Mouse (Mus musculus): Measurements from ENCODE around the gene Fus. TPM values are rescaled to one million over a fixed set of nuclear protein-coding genes. Genes with fewer than 3 reads are reported as not detected.
A peak's percentile ranks its signal among the peaks of the same experiment; 100 is the strongest.

Gene Fus
- polyA plus RNA-seq, 1 experiment from 2014 or later: 372 TPM

DNA sequence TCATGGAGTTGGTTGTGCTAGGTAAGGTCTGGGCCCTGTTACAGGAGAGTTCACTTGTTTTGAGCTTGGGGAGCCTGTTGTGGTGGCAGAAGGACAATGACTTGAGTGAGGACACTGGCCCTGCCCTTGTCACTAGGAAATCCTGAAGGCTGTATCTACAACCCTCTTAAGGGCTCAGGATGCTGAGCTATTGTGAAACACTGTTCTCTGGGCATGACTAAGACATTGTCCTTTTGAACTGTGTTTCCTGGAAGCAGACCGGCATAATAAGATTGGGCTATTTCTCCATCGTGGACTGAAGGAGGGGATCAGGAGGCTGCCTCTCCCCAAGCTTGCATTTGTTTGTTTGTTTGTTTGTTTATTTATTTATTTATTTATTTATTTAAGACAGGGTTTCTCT, 51.9 kb downstream of the Fus start:
- H3K4me1 ChIP-seq: no peaks in the 10 kb centered on the region
- H3K4me3 ChIP-seq: no peak overlapping the region
- no peaks in the 10 kb centered on the region for H3K36me3 ChIP-seq (replicated peaks)
- no peak overlapping the region for H3K27ac ChIP-seq (replicated peaks)
- H3K9me3 ChIP-seq: no peaks in the 10 kb centered on the region
- no peak for DNase-seq (ENCODE audit: low spot score)
- no peaks in the 10 kb centered on the region for H3K27me3 ChIP-seq (replicated peaks; ENCODE audit: low read depth, poor library complexity, severe bottlenecking)
- WGBS: 77% methylated on average over 2 of the region's 2 CpGs

DNA sequence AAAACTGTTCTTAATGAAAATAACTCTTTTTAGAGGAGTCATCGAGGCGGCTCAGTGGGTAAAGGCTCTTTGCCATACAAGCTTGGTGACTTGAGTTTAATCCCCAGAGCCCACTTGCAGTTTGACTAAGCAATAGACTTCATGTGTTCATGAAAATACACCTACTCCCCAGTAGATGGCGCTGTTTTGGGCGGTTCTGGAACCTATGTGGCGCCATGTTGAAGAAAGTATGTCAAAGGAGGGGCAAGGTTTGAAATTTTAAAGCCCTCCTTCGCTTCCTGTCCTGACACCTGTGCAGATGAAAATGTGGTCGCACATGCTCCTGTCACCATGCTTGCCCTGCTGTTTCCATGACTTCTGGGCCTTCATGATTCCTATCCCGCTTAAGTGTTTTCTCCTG, 55.7 kb downstream of the Fus start:
- Histone ChIP-seq H3K27ac (replicated peaks) (no peak overlapping the region), H3K4me3 (no peak overlapping the region), H3K27me3 (replicated peaks; ENCODE audit: low read depth, poor library complexity, severe bottlenecking) (no peaks in the 10 kb centered on the region), H3K9me3 (no peaks in the 10 kb centered on the region), H3K36me3 (replicated peaks) (no peaks in the 10 kb centered on the region), H3K4me1 (no peaks in the 10 kb centered on the region)
- WGBS: 61% methylated on average over 8 of the region's 8 CpGs
- DNase-seq (ENCODE audit: low spot score): no peak

DNA sequence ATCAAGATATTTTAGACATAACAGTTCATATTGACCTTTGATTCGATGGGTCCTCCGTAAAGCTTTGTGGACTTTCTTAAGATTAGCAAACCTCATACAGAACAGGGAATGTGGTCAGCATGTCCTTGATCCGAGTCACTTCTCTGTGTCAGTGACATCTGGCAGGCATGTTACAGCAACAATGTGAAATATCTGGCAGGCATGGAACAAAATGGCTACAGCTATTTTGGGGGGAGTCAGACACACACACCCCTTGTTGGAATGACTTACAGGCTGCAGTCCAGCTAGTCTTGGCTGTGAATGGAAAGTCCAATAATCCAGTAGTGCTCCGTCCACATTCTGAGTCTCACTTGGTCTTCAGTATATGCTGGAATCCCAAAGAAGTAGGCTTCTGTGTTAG, 56.3 kb downstream of the Fus start:
- H3K4me1 ChIP-seq: no peaks in the 10 kb centered on the region
- no peak overlapping the region for H3K4me3 ChIP-seq
- H3K27me3 ChIP-seq (replicated peaks; ENCODE audit: low read depth, poor library complexity, severe bottlenecking): no peaks in the 10 kb centered on the region
- DNase-seq (ENCODE audit: low spot score): no peak
- H3K9me3 ChIP-seq: no peaks in the 10 kb centered on the region
- no peak overlapping the region for H3K27ac ChIP-seq (replicated peaks)
- 94% methylated on average over 4 of the region's 4 CpGs for WGBS
- no peaks in the 10 kb centered on the region for H3K36me3 ChIP-seq (replicated peaks)

DNA sequence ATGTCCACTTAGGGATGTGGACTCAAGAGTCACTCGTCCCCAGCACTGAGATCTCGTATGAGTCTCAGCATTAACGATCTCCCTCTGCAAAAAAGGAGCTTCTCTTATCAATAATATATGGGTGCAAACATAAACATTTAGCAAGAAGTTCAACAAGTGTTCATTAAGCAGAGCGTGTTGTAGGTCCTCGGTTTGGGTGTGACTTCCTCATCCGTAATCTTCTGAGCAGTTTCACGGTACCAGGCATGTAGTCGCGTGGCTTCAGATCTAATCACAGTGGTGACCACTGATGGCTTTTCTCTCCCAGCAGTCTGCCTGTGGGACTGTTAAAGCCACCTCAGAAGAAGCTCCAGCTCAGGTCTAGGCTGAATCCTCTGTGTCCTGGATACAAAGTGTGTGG, 57.1 kb downstream of the Fus start:
- no peak for DNase-seq (ENCODE audit: low spot score)
- Histone ChIP-seq H3K9me3 (no peaks in the 10 kb centered on the region), H3K36me3 (replicated peaks) (no peaks in the 10 kb centered on the region), H3K27me3 (replicated peaks; ENCODE audit: low read depth, poor library complexity, severe bottlenecking) (no peaks in the 10 kb centered on the region), H3K4me1 (no peaks in the 10 kb centered on the region), H3K4me3 (no peak overlapping the region), H3K27ac (replicated peaks) (no peak overlapping the region)
- WGBS: 93% methylated on average over 9 of the region's 9 CpGs

DNA sequence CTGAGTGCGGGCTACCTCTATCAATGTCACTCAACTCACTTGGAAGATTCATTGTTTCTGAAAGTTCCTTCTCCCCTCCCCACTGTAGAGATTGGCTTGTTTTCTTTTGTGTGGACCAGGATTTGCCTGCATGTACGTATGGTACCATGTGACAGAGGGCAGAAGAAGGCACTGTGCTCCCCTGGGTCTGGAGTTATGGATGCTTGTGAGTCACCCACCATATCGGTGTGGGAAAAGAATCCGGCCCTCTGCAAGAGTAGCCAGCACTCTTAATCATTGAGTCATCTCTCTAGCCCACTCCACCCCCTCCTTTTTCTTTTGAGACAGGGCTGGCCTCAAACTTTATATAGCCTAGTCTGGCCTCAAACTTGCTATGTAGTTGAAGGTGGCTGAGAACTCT, 57.7 kb downstream of the Fus start:
- H3K4me1 ChIP-seq: no peaks in the 10 kb centered on the region
- 91% methylated on average over 4 of the region's 4 CpGs for WGBS

GRCm38 (mm10) chr7:128025381-128025780, 58.1 kb downstream of the Fus start:
- no peak for DNase-seq (ENCODE audit: low spot score)

More for the DNA sequence above, 57.7 kb downstream of the Fus start:
- Histone ChIP-seq H3K36me3 (replicated peaks) (no peaks in the 10 kb centered on the region), H3K27ac (replicated peaks) (no peak overlapping the region), H3K9me3 (no peaks in the 10 kb centered on the region), H3K4me3 (no peak overlapping the region), H3K27me3 (replicated peaks; ENCODE audit: low read depth, poor library complexity, severe bottlenecking) (no peaks in the 10 kb centered on the region)
- no peak for DNase-seq (ENCODE audit: low spot score)

GRCm38 (mm10) chr7:128031403-128031976, 64.2 kb downstream of the Fus start:
- Histone ChIP-seq H3K27me3 (replicated peaks; ENCODE audit: low read depth, poor library complexity, severe bottlenecking) (no peaks in the 10 kb centered on the region), H3K4me1 (no peaks in the 10 kb centered on the region), H3K36me3 (replicated peaks) (no peaks in the 10 kb centered on the region), H3K9me3 (no peaks in the 10 kb centered on the region), H3K27ac (replicated peaks) (no peak overlapping the region), H3K4me3 (no peak overlapping the region)
- WGBS: 35% methylated on average over 9 of the region's 9 CpGs
- peak; percentile 52 for DNase-seq (ENCODE audit: low spot score)

More at GRCm38 (mm10) chr7:128025381-128025780, 58.1 kb downstream of the Fus start:
- Histone ChIP-seq H3K9me3 (no peaks in the 10 kb centered on the region), H3K4me3 (no peak overlapping the region), H3K36me3 (replicated peaks) (no peaks in the 10 kb centered on the region), H3K4me1 (no peaks in the 10 kb centered on the region), H3K27ac (replicated peaks) (no peak overlapping the region), H3K27me3 (replicated peaks; ENCODE audit: low read depth, poor library complexity, severe bottlenecking) (no peaks in the 10 kb centered on the region)
- 85% methylated on average over 4 of the region's 4 CpGs for WGBS

DNA sequence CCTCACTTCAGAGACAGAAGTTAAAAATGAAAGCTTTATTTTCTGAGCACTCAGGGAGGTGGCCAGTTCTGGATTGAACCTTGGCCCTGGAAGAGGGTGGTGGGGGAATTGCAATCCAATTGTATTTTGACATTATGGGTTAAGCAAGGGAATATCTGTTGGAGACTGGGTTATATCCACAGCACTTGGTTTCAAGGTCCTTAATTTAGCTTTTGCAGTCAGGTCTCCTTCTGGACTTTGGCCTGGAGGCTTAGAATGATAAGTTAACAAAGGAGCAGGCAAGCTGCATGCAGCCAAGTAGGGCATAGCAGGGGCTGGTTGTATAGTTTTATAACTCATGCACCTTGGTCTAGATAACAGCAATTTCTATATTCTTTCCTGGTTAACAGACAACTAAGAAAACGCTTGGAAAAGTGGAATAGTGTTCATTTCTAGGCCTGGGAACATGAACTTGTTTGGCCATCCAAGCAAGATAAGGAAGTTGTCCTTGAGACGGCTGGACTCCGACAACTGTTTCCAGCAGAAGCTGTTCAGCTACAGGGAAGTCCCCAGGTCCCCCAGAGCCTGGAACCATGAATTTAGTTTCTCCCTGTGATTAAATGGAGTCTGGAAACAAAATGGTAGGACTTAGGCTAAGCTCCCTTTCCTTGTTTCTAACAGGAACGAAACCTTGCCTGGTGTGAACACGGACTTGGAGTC, 65.2 kb downstream of the Fus start:
- no peak overlapping the region for H3K4me3 ChIP-seq
- no peaks in the 10 kb centered on the region for H3K4me1 ChIP-seq
- no peaks in the 10 kb centered on the region for H3K9me3 ChIP-seq
- H3K27ac ChIP-seq (replicated peaks): no peak overlapping the region
- no peaks in the 10 kb centered on the region for H3K36me3 ChIP-seq (replicated peaks)
- H3K27me3 ChIP-seq (replicated peaks; ENCODE audit: low read depth, poor library complexity, severe bottlenecking): no peaks in the 10 kb centered on the region
- WGBS: 93% methylated on average over 5 of the region's 5 CpGs
- DNase-seq (ENCODE audit: low spot score): no peak

- no peak for DNase-seq (ENCODE audit: low spot score)
- H3K9me3 ChIP-seq: no peaks in the 10 kb centered on the region
- H3K4me3 ChIP-seq: no peak overlapping the region
- no peak overlapping the region for H3K27ac ChIP-seq (replicated peaks)
- H3K27me3 ChIP-seq (replicated peaks; ENCODE audit: low read depth, poor library complexity, severe bottlenecking): no peaks in the 10 kb centered on the region
- no peaks in the 10 kb centered on the region for H3K4me1 ChIP-seq
- 96% methylated on average over 3 of the region's 3 CpGs for WGBS
- H3K36me3 ChIP-seq (replicated peaks): no peaks in the 10 kb centered on the region
Observed at GRCm38 (mm10) chr7:128032989-128033293, 65.7 kb downstream of the Fus start.

DNA sequence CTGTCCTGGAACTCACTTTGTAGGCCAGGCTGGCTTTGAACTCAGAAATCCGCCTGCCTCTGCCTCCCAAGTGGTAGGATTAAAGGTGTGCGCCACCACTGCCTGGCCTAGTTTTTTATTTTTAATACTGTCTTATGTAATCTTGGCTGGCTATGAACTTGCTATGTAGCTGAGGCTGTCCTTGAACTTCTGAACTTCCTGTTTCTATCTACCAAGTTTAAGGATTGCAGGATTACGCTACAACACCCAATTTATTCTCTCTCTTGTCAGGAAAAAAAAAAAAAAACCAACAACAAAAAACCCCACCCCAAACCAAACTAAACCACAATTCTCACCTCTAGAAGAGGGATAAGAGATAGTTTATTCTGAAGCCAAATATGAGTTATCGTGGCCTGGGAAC, 66.4 kb downstream of the Fus start:
- Histone ChIP-seq H3K9me3 (no peaks in the 10 kb centered on the region), H3K4me1 (no peaks in the 10 kb centered on the region), H3K4me3 (no peak overlapping the region), H3K27ac (replicated peaks) (no peak overlapping the region), H3K36me3 (replicated peaks) (no peaks in the 10 kb centered on the region), H3K27me3 (replicated peaks; ENCODE audit: low read depth, poor library complexity, severe bottlenecking) (no peaks in the 10 kb centered on the region)
- DNase-seq (ENCODE audit: low spot score): no peak
- 93% methylated on average over 4 of the region's 4 CpGs for WGBS

Other genes starting within 250 kb of the Fus start
- gene Ctf2, start 235.3 kb upstream of the Fus start, polyA plus RNA-seq (2016; fragmentation: Nextera tagmentation; extraction: Ambion mirVana): 0.19 TPM in 2 replicates
- gene Fbxl19, start 222.9 kb upstream of the Fus start, polyA plus RNA-seq (2016; fragmentation: Nextera tagmentation; extraction: Ambion mirVana): 8.9 and 9.0 TPM in 2 replicates
- 12.9 and 13.6 TPM in 2 replicates for gene Orai3, start 197.6 kb upstream of the Fus start, polyA plus RNA-seq (2016; fragmentation: Nextera tagmentation; extraction: Ambion mirVana)
- gene Setd1a, start 190.8 kb upstream of the Fus start, polyA plus RNA-seq (2016; fragmentation: Nextera tagmentation; extraction: Ambion mirVana): 14.7 and 15.2 TPM in 2 replicates
- gene Gm49388, start 181.8 kb upstream of the Fus start, polyA plus RNA-seq (2016; fragmentation: Nextera tagmentation; extraction: Ambion mirVana): not detected in 2 replicates
- gene Hsd3b7, start 166.9 kb upstream of the Fus start, polyA plus RNA-seq (2016; fragmentation: Nextera tagmentation; extraction: Ambion mirVana): 6.8 and 8.0 TPM in 2 replicates
- gene Stx4a, start 143.2 kb upstream of the Fus start, polyA plus RNA-seq (2016; fragmentation: Nextera tagmentation; extraction: Ambion mirVana): 22.5 and 29.3 TPM in 2 replicates
- gene Stx1b, start 142.9 kb upstream of the Fus start, polyA plus RNA-seq (2016; fragmentation: Nextera tagmentation; extraction: Ambion mirVana): 4.7 and 6.5 TPM in 2 replicates
- 19.9 and 21.8 TPM in 2 replicates for gene Zfp646, start 91.2 kb upstream of the Fus start, polyA plus RNA-seq (2016; fragmentation: Nextera tagmentation; extraction: Ambion mirVana)
- 42.5 and 49.1 TPM in 2 replicates for gene Zfp668, start 90.6 kb upstream of the Fus start, polyA plus RNA-seq (2016; fragmentation: Nextera tagmentation; extraction: Ambion mirVana)
- 0.64 and 0.79 TPM in 2 replicates for gene Prss53, start 76.5 kb upstream of the Fus start, polyA plus RNA-seq (2016; fragmentation: Nextera tagmentation; extraction: Ambion mirVana)
- gene Gm21974, start 72.0 kb upstream of the Fus start, polyA plus RNA-seq (2016; fragmentation: Nextera tagmentation; extraction: Ambion mirVana): not detected in 2 replicates
- 47.6 and 59.1 TPM in 2 replicates for gene Vkorc1, start 71.8 kb upstream of the Fus start, polyA plus RNA-seq (2016; fragmentation: Nextera tagmentation; extraction: Ambion mirVana)
- 111 and 119 TPM in 2 replicates for gene Bckdk, start 63.4 kb upstream of the Fus start, polyA plus RNA-seq (2016; fragmentation: Nextera tagmentation; extraction: Ambion mirVana)
- 48.7 and 49.6 TPM in 2 replicates for gene Kat8, start 54.9 kb upstream of the Fus start, polyA plus RNA-seq (2016; fragmentation: Nextera tagmentation; extraction: Ambion mirVana)
- 14.8 and 15.8 TPM in 2 replicates for gene Prss8, start 37.4 kb upstream of the Fus start, polyA plus RNA-seq (2016; fragmentation: Nextera tagmentation; extraction: Ambion mirVana)
- gene Prss36, start 20.7 kb upstream of the Fus start, polyA plus RNA-seq (2016; fragmentation: Nextera tagmentation; extraction: Ambion mirVana): 10.7 and 12.9 TPM in 2 replicates
- gene Pycard, start 26.4 kb downstream of the Fus start, polyA plus RNA-seq (2016; fragmentation: Nextera tagmentation; extraction: Ambion mirVana): 5.8 and 6.2 TPM in 2 replicates
- not detected in 2 replicates for gene Trim72, start 36.5 kb downstream of the Fus start, polyA plus RNA-seq (2016; fragmentation: Nextera tagmentation; extraction: Ambion mirVana)
- 0.50 and 0.52 TPM in 2 replicates for gene Itgam, start 95.2 kb downstream of the Fus start, polyA plus RNA-seq (2016; fragmentation: Nextera tagmentation; extraction: Ambion mirVana)
- not detected in 2 replicates for gene Gm49368, start 95.2 kb downstream of the Fus start, polyA plus RNA-seq (2016; fragmentation: Nextera tagmentation; extraction: Ambion mirVana)
- not detected in 2 replicates for gene Itgax, start 162.1 kb downstream of the Fus start, polyA plus RNA-seq (2016; fragmentation: Nextera tagmentation; extraction: Ambion mirVana)
- gene Itgad, start 186.9 kb downstream of the Fus start, polyA plus RNA-seq (2016; fragmentation: Nextera tagmentation; extraction: Ambion mirVana): not detected in 2 replicates
- 0.39 TPM in 1 of 2 replicates, not detected in the other for gene Cox6a2, start 238.9 kb downstream of the Fus start, polyA plus RNA-seq (2016; fragmentation: Nextera tagmentation; extraction: Ambion mirVana)

Data from embryonic facial prominence, embryonic 10.5 days (tissue).